Mouse (Mus musculus) small intestine, adult 2 months (tissue): Measurements from ENCODE around the gene Twist1. TPM values are rescaled to one million over a fixed set of nuclear protein-coding genes. Genes with fewer than 3 reads are reported as not detected.

Experiments used
- H3K27ac ChIP-seq: fragments of 200-500 bp; 2 replicates; pipeline ENCODE4 v1.5.1; 2012; ENCODE audit warnings: low read depth, low read length, control low read depth, inconsistent platforms; ENCODE audit not compliant: insufficient read depth
- H3K27me3 ChIP-seq: fragments of 200-500 bp; 2 replicates; pipeline ENCODE4 v1.6.1; 2012; ENCODE audit warnings: mild to moderate bottlenecking, moderate library complexity, low read length, inconsistent platforms; ENCODE audit not compliant: control insufficient read depth, insufficient read depth
- H3K36me3 ChIP-seq: fragments of 200-500 bp; 2 replicates; pipeline ENCODE4 v1.6.1; 2012; ENCODE audit warnings: mild to moderate bottlenecking, low read length, control low read depth, inconsistent platforms; ENCODE audit not compliant: control insufficient read depth, insufficient read depth
- H3K4me1 ChIP-seq: fragments of 200-500 bp; 2 replicates; pipeline ENCODE4 v1.6.1; 2012; ENCODE audit warnings: low read length, inconsistent platforms, mixed read lengths; ENCODE audit not compliant: control insufficient read depth, insufficient read depth, insufficient read length
- H3K4me3 ChIP-seq: fragments of 200-500 bp; 2 replicates; pipeline ENCODE4 v1.5.1; 2012; ENCODE audit warnings: low read depth, mild to moderate bottlenecking, control low read depth, inconsistent platforms, low read length, moderate library complexity
- CTCF ChIP-seq: fragments of 200-500 bp; IDR thresholded peaks from 2 replicates; pipeline ENCODE4 v1.5.1; 2012; ENCODE audit warnings: low read depth, mild to moderate bottlenecking, control low read depth, inconsistent platforms, low read length, moderate library complexity, mixed read lengths; ENCODE audit not compliant: insufficient replicate concordance, insufficient read length; ENCODE audit errors: extremely low read depth
- POLR2A ChIP-seq: fragments of 200-500 bp; IDR thresholded peaks from 2 replicates; pipeline ENCODE4 v1.6.1; 2012; ENCODE audit warnings: low read depth, mild to moderate bottlenecking, control low read depth, inconsistent platforms, low read length, moderate library complexity
- WGBS: fragments of 180-500 bp; shearing (Covaris S2); methylation state at CpG from one replicate; pipeline ENCODE4 v1.1.7; 2018; 5-methylcytosine and 5-hydroxymethylcytosine counted together
- polyA plus RNA-seq: library from polyadenylated mRNA; depleted of rRNA; stranded (reverse); fragments of >200 nt; gene quantifications from 2 replicates; pipeline ENCODE4 v1.2.3, GENCODE M21; 2012

Gene Twist1
- polyA plus RNA-seq, 1 experiment, result 4.0 TPM

GRCm38 (mm10) chr12:33955606-33956295 lies 1.7 kb upstream of the Twist1 start:
- 7% methylated on average over 28 of the region's 28 CpGs for WGBS
- Histone ChIP-seq H3K36me3 (no peaks in the 10 kb centered on the region), H3K4me1 (peaks cover 3% of the 10 kb centered on the region; the same call in 1 of the 2 replicates), H3K27ac (no peak overlapping the region), H3K27me3 (peaks cover 30% of the 10 kb centered on the region), H3K4me3 (no peak overlapping the region)
- no peak for TF ChIP-seq POLR2A
- no peak for TF ChIP-seq CTCF

- H3K4me1 ChIP-seq, result peaks cover 3% of the 10 kb centered on the region; the same call in 1 of the 2 replicates
- H3K27ac ChIP-seq, result no peak overlapping the region
- peaks cover 30% of the 10 kb centered on the region for H3K27me3 ChIP-seq
- 3% methylated on average over 43 of the region's 43 CpGs for WGBS
- peak overlapping the region; percentile 63 for H3K4me3 ChIP-seq
- no peaks in the 10 kb centered on the region for H3K36me3 ChIP-seq
- no peak for TF ChIP-seq CTCF
- TF ChIP-seq POLR2A, result no peak
Observed at GRCm38 (mm10) chr12:33956576-33957399, 683 bp upstream of the Twist1 start.

- 4% methylated on average over 56 of the region's 56 CpGs for WGBS
- no peak overlapping the region for H3K27ac ChIP-seq
- TF ChIP-seq POLR2A, result no peak
- TF ChIP-seq CTCF, result no peak
- H3K4me1 ChIP-seq, result peaks cover 3% of the 10 kb centered on the region; the same call in 1 of the 2 replicates
- peak overlapping the region; percentile 63 for H3K4me3 ChIP-seq
- peaks cover 38% of the 10 kb centered on the region for H3K27me3 ChIP-seq
- no peaks in the 10 kb centered on the region for H3K36me3 ChIP-seq
Observed at GRCm38 (mm10) chr12:33958241-33959194, 1.0 kb downstream of the Twist1 start.

- Histone ChIP-seq H3K27me3 (peaks cover 43% of the 10 kb centered on the region), H3K4me3 (no peak overlapping the region), H3K36me3 (no peaks in the 10 kb centered on the region), H3K27ac (no peak overlapping the region), H3K4me1 (peaks cover 3% of the 10 kb centered on the region; the same call in 1 of the 2 replicates)
- no peak for TF ChIP-seq POLR2A
- TF ChIP-seq CTCF, result no peak
- 14% methylated on average over 6 of the region's 6 CpGs for WGBS
Observed at GRCm38 (mm10) chr12:33959206-33959605, 1.7 kb downstream of the Twist1 start.

- TF ChIP-seq POLR2A (no peak), CTCF (no peak)
- no peak overlapping the region for H3K27ac ChIP-seq
- no peak overlapping the region for H3K4me3 ChIP-seq
- WGBS, result 12% methylated on average over 3 of the region's 3 CpGs
- H3K4me1 ChIP-seq, result peaks cover 3% of the 10 kb centered on the region; the same call in 1 of the 2 replicates
- H3K36me3 ChIP-seq, result no peaks in the 10 kb centered on the region
- peaks cover 44% of the 10 kb centered on the region for H3K27me3 ChIP-seq
Observed at GRCm38 (mm10) chr12:33959846-33960245, 2.4 kb downstream of the Twist1 start.

- H3K4me1 ChIP-seq, result peaks cover under 1% of the 10 kb centered on the region; the same call in 1 of the 2 replicates
Observed at GRCm38 (mm10) chr12:33961013-33961412, 3.5 kb downstream of the Twist1 start.

More at GRCm38 (mm10) chr12:33961013-33961412, 3.5 kb downstream of the Twist1 start:
- Histone ChIP-seq H3K36me3 (no peaks in the 10 kb centered on the region), H3K27me3 (peaks cover 37% of the 10 kb centered on the region), H3K4me3 (no peak overlapping the region), H3K27ac (no peak overlapping the region)
- no peak for TF ChIP-seq CTCF
- no peak for TF ChIP-seq POLR2A
- WGBS, result 30% methylated on average over 5 of the region's 5 CpGs
